Mouse (Mus musculus) liver, adult 2 months (tissue): Measurements from ENCODE around the gene Rassf8.

Experiments used
- CTCF ChIP-seq: fragments of 200-500 bp; IDR thresholded peaks from 2 replicates; pipeline ENCODE4 v1.5.1; 2011; ENCODE audit warnings: low read depth, low read length, control low read depth
- POLR2A ChIP-seq: fragments of 200-500 bp; IDR thresholded peaks from 2 replicates; pipeline ENCODE4 v1.6.1; 2011; ENCODE audit warnings: low read length, control low read depth; ENCODE audit not compliant: insufficient read depth; ENCODE audit errors: extremely low read depth

- TF ChIP-seq CTCF: no peak
- no peak for TF ChIP-seq POLR2A
These were observed 84.1 kb downstream of the Rassf8 start for GRCm38 (mm10) chr6:145830617-145831016.
